Mouse (Mus musculus) heart, embryonic 16.5 days (tissue): ENCODE data around the gene Gfer. TPM values are rescaled to one million over a fixed set of nuclear protein-coding genes. Genes with fewer than 3 reads are reported as not detected.
"Not testable (repeated sequence)": the region's sequence is repeated elsewhere in the genome, so short reads cannot be mapped to it uniquely, and the experiment has no call there.

Experiments used
- ATAC-seq: fragments of 200-750 bp; cut with Nextera tagmentation; replicated peaks from 2 replicates; pipeline ENCODE4 v1.8.0; 2017; ENCODE audit warnings: moderate number of reproducible peaks; ENCODE audit not compliant: insufficient read depth, low FRiP score; ENCODE audit errors: extremely low read depth
- H3K27ac ChIP-seq: fragments of 300-500 bp; sonication (generic); 2 replicates; pipeline ENCODE4 v1.5.1; 2014; ENCODE audit warnings: mild to moderate bottlenecking, low read length, control low read depth, moderate library complexity
- H3K27me3 ChIP-seq: fragments of 300-500 bp; sonication (generic); 2 replicates; pipeline ENCODE4 v1.6.1; 2014; ENCODE audit warnings: low read length, mixed read lengths; ENCODE audit not compliant: control insufficient read depth, insufficient read depth
- H3K36me3 ChIP-seq: fragments of 300-500 bp; sonication (generic); 2 replicates; pipeline ENCODE4 v1.6.1; 2014; ENCODE audit not compliant: control insufficient read depth, insufficient read depth
- H3K4me1 ChIP-seq: fragments of 300-500 bp; sonication (generic); 2 replicates; pipeline ENCODE4 v1.6.1; 2014; ENCODE audit warnings: low read length, mixed read lengths; ENCODE audit not compliant: control insufficient read depth, insufficient read depth
- H3K4me2 ChIP-seq: fragments of 300-500 bp; sonication (generic); 2 replicates; pipeline ENCODE4 v1.6.1; 2014; ENCODE audit warnings: low read depth, mild to moderate bottlenecking, control low read depth, low read length
- H3K4me3 ChIP-seq: fragments of 300-500 bp; sonication (generic); 2 replicates; pipeline ENCODE4 v1.5.1; 2014; ENCODE audit warnings: mild to moderate bottlenecking, control low read depth, low read length
- H3K9ac ChIP-seq: fragments of 300-500 bp; sonication (generic); 2 replicates; pipeline ENCODE4 v1.6.1; 2014; ENCODE audit warnings: low read length, control low read depth
- H3K9me3 ChIP-seq: fragments of 300-500 bp; sonication (generic); replicated peaks from 2 replicates; pipeline ENCODE4 v1.6.1; 2016; ENCODE audit warnings: low read length; ENCODE audit not compliant: control insufficient read depth
- WGBS: fragments of 180-500 bp; shearing (Covaris S2); extraction: QIAGEN DNeasy Blood & Tissue Kit; methylation state at CpG from one replicate; pipeline ENCODE4 v1.1.7; 2014; 5-methylcytosine and 5-hydroxymethylcytosine counted together
- polyA plus RNA-seq: library from polyadenylated mRNA; unstranded; fragments of >200 nt; fragmentation: Nextera tagmentation; extraction: Ambion mirVana; gene quantifications from 2 replicates; pipeline ENCODE4 v1.2.1, GENCODE M21; 2015

The Gfer gene
- polyA plus RNA-seq, 1 experiment from 2014 or later = 29.7 TPM

GRCm38 (mm10) chr17:24724184-24724583 lies 28.2 kb upstream of the Gfer start, which contains the start of gene Ndufb10:
Gene Ndufb10 (minus strand): TSS chr17:24724478.
- Histone ChIP-seq H3K4me2 (peak within 1 kb of the TSS; percentile 67), H3K9ac (peak within 1 kb of the TSS; percentile 99), H3K4me1 (peaks cover 23% of the 10 kb centered on the region), H3K27ac (peak within 1 kb of the TSS; percentile 97), H3K27me3 (no peaks in the 10 kb centered on the region), H3K4me3 (peak within 1 kb of the TSS; percentile 96), H3K36me3 (peaks cover 13% of the 10 kb centered on the region), H3K9me3 (no peaks in the 10 kb centered on the region)
- under 1% methylated on average over 30 of the region's 30 CpGs for WGBS
- peak; percentile 74 for ATAC-seq

DNA sequence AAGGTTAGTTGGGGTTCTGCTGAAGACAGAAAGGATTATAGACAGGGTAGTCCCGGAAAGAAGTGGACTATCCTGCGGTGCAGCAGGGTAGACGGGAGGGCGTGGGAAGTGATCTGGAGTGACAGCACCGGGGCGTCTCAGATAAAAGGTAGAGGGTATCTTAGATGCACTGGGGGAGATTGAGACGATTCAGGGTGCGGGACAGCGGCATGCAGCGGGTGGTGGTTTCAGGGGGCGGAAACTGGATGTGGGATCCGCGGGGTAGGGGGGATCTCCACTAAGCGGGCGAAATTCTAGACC lies 27.9 kb upstream of the Gfer start:
- Histone ChIP-seq H3K27ac (peak overlapping the region; percentile 97), H3K9me3 (no peaks in the 10 kb centered on the region), H3K9ac (peak overlapping the region; percentile 99), H3K4me1 (peaks cover 24% of the 10 kb centered on the region), H3K36me3 (peaks cover 13% of the 10 kb centered on the region), H3K27me3 (no peaks in the 10 kb centered on the region), H3K4me2 (peak overlapping the region; percentile 67), H3K4me3 (peak overlapping the region; percentile 96)
- ATAC-seq = no peak; the same call in 1 of the 2 replicates
- WGBS = under 1% methylated on average over 15 of the region's 15 CpGs

- H3K4me1 ChIP-seq = peaks cover 26% of the 10 kb centered on the region
- H3K36me3 ChIP-seq = peaks cover 13% of the 10 kb centered on the region
- peak overlapping the region; percentile 97 for H3K27ac ChIP-seq
- peak overlapping the region; percentile 99 for H3K9ac ChIP-seq
- H3K9me3 ChIP-seq = no peaks in the 10 kb centered on the region
- peak overlapping the region; percentile 96 for H3K4me3 ChIP-seq
- no peak for ATAC-seq
- no peaks in the 10 kb centered on the region for H3K27me3 ChIP-seq
- H3K4me2 ChIP-seq = peak overlapping the region; percentile 67
- 1% methylated on average over 12 of the region's 12 CpGs for WGBS
These were observed 27.3 kb upstream of the Gfer start for GRCm38 (mm10) chr17:24723122-24723880.

DNA sequence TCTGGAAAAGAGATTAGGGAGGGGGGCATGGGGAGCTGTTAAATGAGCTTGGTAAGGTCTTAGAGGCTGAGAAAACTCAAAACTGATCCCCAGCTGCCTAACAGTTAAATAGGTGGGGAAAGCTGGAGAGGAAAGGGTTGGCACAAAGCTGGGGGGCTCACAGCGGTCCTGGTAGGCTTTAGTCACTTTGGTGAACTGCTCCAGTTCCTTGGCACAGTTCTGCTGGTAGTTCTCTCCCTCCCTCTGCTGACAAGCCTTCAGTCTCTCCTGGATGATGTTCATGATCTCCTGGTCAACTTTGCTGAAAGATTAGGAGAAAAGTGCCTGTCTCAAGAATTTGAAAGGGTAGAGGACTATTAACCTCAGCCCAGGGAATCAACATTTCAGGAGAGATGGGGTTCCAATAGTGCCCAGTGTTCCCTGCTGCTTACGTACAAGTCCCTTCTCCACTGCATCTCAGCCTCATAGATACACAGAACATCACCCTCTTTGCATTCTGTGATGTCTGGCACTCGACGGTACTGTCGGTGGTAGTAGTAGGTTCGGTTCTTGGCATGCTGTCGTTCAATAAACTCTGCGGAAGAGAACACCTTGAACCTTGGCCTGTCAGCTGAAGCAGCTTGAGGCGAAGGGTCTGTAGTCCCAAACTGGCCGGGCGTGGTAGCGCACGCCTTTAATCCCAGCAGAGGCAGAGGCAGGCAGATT lies 26.4 kb upstream of the Gfer start:
- H3K4me2 ChIP-seq = peak overlapping the region; percentile 67
- peaks cover 13% of the 10 kb centered on the region for H3K36me3 ChIP-seq
- no peaks in the 10 kb centered on the region for H3K27me3 ChIP-seq
- no peaks in the 10 kb centered on the region for H3K9me3 ChIP-seq
- H3K4me3 ChIP-seq = no peak overlapping the region; the same call in 1 of the 2 replicates
- H3K4me1 ChIP-seq = peaks cover 26% of the 10 kb centered on the region
- H3K9ac ChIP-seq = peak overlapping the region; percentile 43
- no peak overlapping the region for H3K27ac ChIP-seq
- ATAC-seq = no peak
- WGBS = 34% methylated on average over 13 of the region's 13 CpGs

DNA sequence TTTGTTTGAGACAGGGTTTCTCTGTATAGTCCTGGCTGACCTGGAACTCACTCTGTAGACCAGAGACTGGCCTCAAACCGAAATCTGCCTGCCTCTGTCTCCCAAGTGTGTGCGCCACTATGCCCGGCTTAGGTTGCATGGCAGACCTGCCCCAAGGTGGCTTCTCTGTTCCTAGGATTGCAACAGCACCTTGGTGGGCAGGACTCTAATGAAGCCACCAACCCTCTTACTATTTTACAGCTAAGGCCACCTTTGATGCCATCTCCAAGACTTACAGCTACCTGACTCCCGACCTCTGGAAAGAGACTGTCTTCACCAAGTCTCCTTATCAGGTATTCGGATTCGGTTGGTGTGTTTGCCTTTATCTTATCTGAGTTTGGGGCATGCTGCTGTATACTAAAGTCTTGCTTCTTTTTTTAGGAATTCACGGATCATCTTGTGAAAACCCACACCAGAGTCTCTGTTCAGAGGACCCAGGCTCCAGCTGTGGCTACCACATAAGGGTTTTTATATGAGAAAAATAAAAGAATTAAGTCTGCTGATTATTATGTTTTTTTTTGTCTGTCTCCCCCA lies 25.5 kb upstream of the Gfer start:
- Histone ChIP-seq H3K9ac (peak overlapping the region; percentile 41), H3K36me3 (peaks cover 13% of the 10 kb centered on the region), H3K4me3 (peak overlapping the region; percentile 90), H3K4me1 (peaks cover 26% of the 10 kb centered on the region), H3K4me2 (peak overlapping the region; percentile 77)
- WGBS = 32% methylated on average over 7 of the region's 7 CpGs
- ATAC-seq, H3K27ac ChIP-seq, H3K9me3 ChIP-seq, H3K27me3 ChIP-seq: not testable (repeated sequence)

GRCm38 (mm10) chr17:24720616-24721015 lies 24.7 kb upstream of the Gfer start:
- peak overlapping the region; percentile 79 for H3K27ac ChIP-seq
- H3K4me2 ChIP-seq = peak overlapping the region; percentile 77
- peaks cover 26% of the 10 kb centered on the region for H3K4me1 ChIP-seq
- H3K9me3 ChIP-seq, ATAC-seq, H3K27me3 ChIP-seq: not testable (repeated sequence)
- H3K9ac ChIP-seq = peak overlapping the region; percentile 77
- WGBS = under 1% methylated on average over 11 of the region's 11 CpGs
- H3K36me3 ChIP-seq = peaks cover 13% of the 10 kb centered on the region
- H3K4me3 ChIP-seq = peak overlapping the region; percentile 90

GRCm38 (mm10) chr17:24719494-24720222 lies 23.7 kb upstream of the Gfer start:
- Histone ChIP-seq H3K4me3 (peak overlapping the region; percentile 90), H3K4me2 (peak overlapping the region; percentile 77), H3K9ac (peak overlapping the region; percentile 95), H3K36me3 (peaks cover 13% of the 10 kb centered on the region), H3K9me3 (no peaks in the 10 kb centered on the region), H3K27ac (peak overlapping the region; percentile 90), H3K4me1 (peaks cover 26% of the 10 kb centered on the region), H3K27me3 (no peaks in the 10 kb centered on the region)
- peak; percentile 97 for ATAC-seq
- WGBS = under 1% methylated on average over 61 of the region's 61 CpGs

DNA sequence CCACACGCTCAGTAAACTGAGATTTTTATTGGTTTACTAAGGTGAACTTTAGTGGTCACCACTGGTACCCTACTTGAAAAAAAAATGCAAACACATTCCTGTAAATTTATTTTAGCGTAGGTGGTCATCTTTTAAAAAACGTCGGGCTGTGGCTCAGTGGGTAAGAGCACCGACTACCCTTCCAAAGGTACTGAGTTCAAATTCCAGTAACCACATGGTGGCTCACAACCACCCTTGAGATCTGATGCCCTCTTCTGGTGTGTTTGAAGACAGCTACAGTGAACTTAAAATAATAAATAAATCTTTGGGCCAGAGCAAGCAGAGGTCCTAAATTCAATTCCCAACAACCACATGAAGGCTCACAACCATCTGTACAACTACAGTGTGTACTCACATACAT lies 23.0 kb upstream of the Gfer start:
- not testable (repeated sequence) for H3K27ac ChIP-seq, H3K9me3 ChIP-seq, ATAC-seq, H3K27me3 ChIP-seq
- H3K4me3 ChIP-seq = peak overlapping the region; percentile 90
- WGBS = 59% methylated on average over 5 of the region's 5 CpGs
- peak overlapping the region; percentile 95 for H3K9ac ChIP-seq
- H3K4me2 ChIP-seq = peak overlapping the region; percentile 69
- peaks cover 13% of the 10 kb centered on the region for H3K36me3 ChIP-seq
- peaks cover 26% of the 10 kb centered on the region for H3K4me1 ChIP-seq
